Mouse (Mus musculus) adrenal gland, adult 2 months (tissue): ENCODE results near the gene Ptges3. TPM values are rescaled to one million over a fixed set of nuclear protein-coding genes. Genes with fewer than 3 reads are reported as not detected.
A peak's percentile ranks its signal among the peaks of the same experiment; 100 is the strongest.
"Not testable (repeated sequence)": the region's sequence is repeated elsewhere in the genome, so short reads cannot be mapped to it uniquely, and the experiment has no call there.

Source experiments
- DNase-seq: peaks from one replicate; pipeline ENCODE4 v3.0.0; 2021
- polyA plus RNA-seq: library from polyadenylated mRNA; depleted of rRNA; stranded (reverse); fragments of >200 nt; gene quantifications from 2 replicates; pipeline ENCODE4 v1.2.3, GENCODE M21; 2012
- total RNA-seq, 2 experiments: library from RNA; stranded (reverse); gene quantifications; 2 replicates each; pipeline ENCODE4 v1.2.3; 2021

Ptges3 gene
- total and polyA plus RNA-seq, 3 experiments = 124 to 195 (median 179) TPM

DNA sequence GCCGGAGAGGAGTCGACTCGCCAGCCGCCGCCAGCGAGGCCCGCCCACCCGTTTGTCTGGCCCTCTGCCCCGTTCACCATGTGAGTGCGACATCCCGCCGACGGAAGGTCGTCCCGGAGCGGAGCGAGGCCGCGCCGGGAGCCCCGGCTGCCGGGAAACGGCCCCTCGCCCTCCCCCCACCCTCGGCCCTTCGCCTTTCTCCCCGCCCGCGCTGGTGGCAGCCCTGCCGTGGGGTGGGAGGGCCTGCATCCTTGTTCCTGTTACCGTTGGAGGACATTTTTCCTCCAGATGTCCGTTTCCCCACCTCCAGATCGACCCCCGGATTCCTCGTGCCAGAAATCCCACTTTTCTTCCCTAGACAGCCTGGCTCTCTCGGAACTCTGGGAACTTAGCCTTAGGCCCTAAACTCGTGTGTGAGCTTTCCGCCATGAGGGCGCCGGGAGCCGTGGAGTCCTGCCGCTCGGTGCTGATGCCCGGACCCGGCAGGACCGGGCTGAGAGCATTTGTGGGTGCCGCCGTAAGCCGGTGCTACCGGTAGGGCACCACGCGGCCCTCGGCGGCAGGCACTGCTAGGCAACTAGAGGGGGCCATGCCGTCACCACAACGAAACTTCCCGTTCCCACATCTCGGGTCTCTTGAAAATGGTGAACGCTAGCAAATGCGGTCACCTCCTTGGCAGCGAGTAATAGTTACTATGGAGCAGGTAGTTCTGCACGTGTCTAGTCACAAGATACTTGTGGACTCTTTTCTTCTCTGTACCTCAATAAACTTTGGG is 640 bp downstream of the Ptges3 start:
- peak; percentile 74 for DNase-seq

DNA sequence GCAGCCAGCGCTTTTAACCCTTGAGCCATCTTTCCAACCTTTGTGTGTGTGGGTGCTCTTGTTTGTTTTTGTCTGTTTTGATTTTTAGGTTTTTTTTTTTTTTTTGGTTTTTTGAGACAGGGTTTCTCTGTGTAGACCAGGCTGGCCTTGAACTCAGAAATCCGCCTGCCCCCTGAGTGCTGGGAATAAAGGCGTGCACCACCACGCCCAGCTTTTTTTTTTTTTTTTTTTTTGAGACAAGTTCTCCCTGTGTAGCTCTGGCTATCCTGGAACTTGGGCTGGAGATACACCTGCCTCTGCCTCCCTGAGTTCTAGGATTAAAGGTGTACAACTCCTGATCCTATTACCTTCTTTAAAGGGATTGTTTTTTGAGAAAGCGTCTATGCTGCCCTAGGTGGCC is 2.4 kb downstream of the Ptges3 start:
- no peak for DNase-seq

DNA sequence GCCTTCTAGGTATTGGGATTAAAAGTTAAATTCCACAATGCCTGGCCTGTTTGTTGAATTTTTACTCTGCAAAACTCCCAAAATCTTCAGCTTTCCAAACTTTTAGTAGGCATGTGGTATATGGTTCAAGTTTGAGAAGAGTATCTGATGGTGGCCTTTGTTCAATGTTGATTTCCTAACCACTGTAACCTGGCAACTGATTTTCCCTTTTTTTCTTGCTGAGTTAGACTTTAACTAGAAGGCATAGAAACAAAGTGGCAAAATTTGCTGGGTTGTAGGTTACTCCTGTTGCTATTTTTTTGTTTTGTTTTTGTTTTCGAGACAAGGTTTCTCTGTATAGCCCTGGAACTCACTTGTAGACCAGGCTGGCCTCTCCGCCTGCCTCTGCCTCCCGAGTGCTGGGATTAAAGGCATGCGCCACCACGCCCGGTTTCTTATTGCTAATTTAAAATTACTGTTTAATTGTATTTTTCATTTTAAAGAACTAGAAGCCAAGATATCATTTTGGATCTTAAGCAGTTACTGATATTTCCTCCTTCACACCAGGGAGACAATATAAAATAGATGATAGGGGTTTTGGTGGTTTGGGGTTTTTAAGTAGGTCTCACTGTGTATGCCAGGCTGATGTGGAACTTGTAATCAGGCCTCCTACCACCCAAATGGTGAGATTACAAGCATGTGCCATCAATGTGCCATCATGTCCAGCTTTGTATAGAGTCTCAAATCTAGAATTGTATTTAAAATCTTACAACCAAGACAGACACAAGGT is 3.7 kb downstream of the Ptges3 start:
- DNase-seq = no peak

DNA sequence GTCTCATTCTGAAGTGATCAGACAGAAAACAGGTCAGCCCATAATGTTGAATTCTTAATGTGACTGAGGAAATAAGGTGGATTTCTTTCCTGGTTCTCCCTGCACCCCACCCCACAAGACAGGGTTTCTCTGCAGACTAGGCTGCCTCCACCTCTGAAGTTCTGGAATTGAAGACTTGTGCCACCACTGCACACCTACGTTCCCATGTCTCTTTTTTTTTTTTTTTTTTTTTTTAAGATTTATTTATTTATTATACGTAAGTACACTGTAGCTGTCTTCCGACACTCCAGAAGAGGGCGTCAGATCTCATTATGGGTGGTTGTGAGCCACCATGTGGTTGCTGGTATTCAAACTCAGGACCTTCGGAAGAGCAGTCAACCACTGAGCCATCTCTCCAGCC is 7.3 kb downstream of the Ptges3 start:
- DNase-seq = no peak

DNA sequence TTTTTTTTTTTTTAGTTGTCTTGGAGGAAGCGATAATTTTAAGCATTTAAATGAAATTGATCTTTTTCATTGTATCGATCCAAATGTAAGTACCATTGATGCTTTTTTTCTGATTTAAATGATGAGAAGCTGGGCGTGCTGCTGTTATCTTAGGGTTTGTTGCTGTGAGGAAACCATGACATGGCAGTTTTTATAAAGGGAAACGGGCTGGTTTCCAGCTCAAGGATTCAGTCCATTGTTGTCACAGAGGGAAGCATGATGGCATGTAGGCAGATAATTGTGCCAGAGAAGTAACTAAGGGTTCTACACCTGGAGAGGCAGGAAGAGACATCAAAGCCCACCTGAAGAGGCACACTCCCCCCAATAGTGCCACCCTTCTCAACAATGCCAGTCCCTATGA is 10.4 kb downstream of the Ptges3 start:
- DNase-seq = no peak

DNA sequence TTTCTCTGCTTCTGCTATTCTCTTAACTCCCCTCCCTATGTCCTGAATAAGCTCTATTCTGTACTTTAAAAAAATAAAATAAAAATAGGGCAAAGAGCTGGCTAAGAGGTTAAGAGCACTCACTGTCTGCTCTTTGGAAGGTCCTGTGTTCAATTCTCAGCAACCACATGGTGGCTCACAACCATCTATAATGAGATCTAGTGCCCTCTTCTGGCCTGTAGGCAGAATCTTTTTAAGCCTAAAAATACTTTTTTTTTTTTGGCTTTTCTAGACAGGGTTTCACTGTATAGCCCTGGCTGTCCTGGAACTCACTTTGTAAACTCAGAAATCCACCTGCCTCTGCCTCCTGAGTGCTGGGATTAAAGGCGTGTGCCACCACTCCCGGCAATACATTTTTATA is 11.7 kb downstream of the Ptges3 start:
- not testable (repeated sequence) for DNase-seq

DNA sequence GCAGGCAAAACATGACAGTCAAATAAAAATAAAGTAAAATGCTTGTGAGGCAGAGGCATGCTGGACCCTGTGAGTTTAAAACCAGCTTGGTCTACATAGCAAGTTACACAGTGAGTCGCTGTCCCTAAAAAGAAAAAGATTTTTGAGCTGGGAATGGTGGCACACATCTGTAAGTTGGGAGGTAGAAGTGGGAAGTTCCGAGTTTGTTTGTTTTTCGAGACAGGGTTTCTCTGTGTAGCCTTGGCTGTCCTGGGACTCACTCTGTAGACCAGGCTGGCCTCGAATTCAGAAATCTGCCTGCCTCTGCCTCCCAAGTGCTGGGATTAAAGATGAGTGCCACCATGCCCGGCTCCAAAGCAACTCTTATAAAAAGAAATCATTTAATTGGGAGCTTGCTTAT is 19.5 kb downstream of the Ptges3 start:
- DNase-seq = not testable (repeated sequence)

DNA sequence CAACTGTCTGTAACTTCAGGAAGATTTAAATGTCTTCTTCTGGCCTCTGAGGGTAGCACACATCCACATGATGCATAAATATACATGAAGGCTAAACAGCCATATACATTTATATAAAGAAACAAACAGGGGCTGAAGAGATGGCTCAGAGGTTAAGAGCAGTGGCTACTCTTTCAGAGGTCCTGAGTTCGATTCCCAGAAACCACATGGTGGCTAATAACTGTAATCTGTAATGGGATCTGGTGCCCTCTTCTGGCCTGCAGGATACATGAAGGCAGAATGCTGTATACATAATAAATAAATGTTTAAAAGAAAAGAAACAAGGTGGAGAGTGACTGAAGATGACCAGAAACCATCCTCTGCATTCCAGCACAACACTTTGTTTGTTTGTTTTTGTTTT is 21.7 kb downstream of the Ptges3 start:
- no peak for DNase-seq

DNA sequence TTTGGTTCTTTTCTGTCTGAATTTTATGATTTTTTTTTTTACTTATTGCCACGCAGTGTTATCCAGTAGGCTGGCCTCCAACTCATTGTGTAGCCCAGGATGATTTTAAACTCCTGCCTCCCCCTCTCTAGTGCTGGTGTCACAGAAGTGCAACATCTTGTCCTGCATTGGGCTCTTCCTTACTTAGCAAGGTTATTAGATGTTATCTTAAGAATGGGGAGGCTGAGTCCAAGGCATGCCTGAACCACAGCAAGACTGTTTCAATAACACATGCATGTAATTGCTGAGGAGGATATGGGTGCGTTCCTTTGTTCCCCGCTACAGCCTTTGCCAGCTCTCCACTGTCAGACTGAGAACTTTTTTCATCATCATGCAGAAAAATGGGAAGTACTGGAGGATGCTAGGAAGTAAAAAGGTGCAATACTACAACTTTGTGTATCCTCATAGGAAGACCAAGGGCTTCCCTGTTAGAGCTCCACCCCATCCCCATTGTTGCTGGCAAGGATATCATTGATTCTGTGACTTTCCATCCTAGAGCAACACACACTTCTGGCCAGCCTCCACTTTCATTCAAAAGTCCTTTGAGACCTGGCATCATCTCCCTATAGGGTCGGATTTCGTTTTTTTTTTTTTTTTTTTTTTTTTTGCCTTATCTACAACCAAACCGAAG is 23.2 kb downstream of the Ptges3 start:
- DNase-seq = no peak

DNA sequence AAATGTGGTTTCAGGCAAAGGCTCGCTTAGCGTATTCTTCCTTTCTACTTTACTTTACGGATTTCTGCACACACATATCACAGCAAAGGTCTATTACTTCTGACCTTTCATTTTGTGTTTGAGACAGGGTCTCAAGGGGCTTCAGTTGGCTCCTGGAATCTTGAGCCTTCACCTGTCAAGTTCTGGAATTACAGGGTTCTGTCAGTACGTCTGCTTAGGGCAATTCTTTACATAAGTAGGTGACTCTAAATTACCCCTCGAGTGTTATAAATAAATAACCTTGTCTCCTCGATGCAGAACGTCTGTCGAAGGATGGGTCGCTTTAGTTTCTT is 23.7 kb downstream of the Ptges3 start:
- DNase-seq = no peak

DNA sequence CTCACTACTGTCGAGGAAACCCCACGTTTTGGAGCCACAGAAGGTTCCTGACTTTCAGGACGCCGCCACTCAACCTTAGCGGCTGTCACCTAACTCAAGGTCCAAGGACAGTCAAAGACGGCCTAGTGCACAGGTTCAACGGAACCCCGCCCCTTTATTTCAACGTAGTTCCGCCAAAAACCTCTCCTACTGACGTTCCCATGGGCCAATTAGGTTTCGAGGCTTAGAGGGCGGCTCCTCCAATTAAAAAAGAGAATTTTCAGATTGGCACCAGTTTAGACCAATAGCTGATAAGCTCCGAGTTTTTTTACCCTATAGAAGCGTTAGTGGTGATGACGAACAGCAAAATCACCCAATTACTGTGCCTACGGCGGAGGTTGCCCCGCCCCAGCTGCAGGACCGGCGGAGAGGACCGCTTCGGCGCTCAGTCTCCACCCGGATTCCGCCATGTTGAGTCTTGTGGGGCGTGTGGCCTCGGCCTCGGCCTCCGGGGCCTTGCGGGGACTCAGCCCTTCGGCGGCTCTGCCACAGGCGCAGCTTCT is 24.2 kb downstream of the Ptges3 start, which contains the start of gene Atp5b:
Gene Atp5b (plus strand): TSS at position 394 of the 542 bp plus-strand sequence.
- peak; percentile 98 for DNase-seq

DNA sequence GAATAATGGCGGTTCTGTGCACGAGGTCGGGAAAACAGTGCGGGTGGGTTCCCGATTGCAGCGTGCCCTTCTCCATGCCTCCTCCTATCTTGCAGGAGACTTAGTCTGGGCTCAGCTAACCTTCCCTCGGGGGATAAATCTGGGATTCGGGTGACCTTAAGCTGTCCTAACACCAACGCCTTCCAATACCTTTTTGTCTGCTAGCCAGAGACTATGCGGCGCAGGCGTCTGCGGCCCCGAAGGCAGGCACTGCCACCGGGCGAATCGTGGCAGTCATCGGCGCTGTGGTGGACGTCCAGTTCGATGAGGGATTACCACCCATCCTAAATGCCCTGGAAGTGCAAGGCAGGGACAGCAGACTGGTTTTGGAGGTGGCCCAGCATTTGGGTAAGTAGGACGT is 24.9 kb downstream of the Ptges3 start:
- DNase-seq = no peak

DNA sequence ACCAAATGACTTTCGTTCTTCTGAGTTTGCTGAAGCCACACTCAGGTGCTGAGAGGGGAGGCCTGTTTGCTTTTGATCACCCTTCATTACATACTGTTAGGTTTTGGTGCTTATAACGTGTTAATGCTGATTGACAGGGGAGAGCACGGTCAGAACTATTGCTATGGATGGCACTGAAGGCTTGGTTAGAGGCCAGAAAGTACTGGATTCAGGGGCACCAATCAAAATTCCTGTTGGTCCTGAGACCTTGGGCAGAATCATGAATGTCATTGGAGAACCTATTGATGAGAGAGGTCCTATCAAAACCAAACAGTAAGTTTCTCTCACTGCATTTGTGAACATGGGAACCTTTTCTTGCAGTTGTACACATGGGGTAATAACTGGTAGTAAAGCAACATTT is 25.4 kb downstream of the Ptges3 start:
- DNase-seq = no peak

DNA sequence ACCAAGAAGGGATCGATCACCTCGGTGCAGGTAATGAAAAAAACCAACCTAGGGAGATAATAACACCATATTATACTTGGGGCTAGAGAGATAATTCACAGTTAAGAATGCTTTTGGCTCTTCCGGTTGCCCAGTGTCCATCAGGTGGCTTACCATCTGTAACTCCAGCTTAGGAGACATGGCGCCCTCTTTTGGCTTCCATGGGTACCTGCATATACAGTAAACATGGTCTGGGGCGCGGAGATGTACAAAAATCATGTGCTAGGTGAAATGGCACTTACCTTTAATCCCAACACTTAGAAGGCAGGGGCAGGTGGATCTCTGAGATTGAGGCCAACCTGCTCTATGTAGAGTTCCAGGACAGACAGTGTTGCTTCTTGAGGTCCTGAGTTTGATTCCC is 27.6 kb downstream of the Ptges3 start:
- no peak for DNase-seq

DNA sequence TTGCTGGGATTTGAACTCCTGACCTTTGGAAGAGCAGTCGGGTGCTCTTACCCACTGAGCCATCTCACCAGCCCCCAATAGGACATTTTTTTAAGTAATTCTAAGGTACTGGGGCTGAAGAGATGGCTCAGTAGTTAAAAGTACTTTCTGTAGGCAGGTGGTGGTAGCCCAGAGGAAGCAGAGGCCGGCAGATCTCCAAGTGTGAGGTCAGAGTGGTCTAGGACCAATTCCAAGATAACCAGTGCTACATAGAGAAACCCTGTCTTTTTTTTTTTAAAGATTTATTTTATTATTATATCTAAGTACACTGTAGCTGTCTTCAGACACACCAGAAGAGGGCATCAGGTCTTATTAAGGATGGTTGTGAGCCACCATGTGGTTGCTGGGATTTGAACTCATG is 28.5 kb downstream of the Ptges3 start:
- not testable (repeated sequence) for DNase-seq

DNA sequence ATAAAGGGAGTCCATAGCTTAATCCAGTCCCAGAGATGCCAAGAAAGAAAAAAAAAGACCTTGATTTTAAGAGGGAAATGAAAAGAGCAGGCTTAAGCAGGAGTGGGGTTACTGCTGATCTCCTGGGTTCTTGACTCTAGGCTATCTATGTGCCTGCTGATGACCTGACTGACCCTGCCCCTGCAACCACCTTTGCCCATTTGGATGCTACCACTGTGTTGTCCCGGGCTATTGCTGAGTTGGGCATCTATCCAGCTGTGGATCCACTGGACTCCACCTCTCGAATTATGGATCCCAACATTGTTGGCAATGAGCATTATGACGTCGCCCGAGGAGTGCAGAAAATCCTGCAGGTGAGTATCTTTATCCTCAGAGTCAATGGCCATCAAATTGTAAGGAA is 29.4 kb downstream of the Ptges3 start:
- DNase-seq = peak; percentile 28

DNA sequence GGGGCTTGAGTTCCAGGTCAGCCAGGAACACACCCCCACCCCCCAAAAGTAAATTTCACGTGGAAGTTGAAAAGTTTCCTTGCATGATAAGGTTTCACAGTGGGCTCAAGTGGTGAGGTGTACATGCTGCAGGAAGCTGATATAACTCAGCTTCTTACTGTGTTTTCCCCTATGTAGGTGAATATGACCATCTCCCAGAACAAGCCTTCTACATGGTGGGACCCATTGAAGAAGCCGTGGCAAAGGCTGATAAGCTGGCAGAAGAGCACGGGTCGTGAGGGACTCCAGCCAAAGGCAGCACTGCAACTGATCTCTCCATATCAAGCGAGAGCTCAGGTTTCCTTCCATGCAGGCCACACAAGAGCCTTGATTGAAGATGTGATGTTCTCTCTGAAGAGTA is 31.1 kb downstream of the Ptges3 start:
- no peak for DNase-seq

DNA sequence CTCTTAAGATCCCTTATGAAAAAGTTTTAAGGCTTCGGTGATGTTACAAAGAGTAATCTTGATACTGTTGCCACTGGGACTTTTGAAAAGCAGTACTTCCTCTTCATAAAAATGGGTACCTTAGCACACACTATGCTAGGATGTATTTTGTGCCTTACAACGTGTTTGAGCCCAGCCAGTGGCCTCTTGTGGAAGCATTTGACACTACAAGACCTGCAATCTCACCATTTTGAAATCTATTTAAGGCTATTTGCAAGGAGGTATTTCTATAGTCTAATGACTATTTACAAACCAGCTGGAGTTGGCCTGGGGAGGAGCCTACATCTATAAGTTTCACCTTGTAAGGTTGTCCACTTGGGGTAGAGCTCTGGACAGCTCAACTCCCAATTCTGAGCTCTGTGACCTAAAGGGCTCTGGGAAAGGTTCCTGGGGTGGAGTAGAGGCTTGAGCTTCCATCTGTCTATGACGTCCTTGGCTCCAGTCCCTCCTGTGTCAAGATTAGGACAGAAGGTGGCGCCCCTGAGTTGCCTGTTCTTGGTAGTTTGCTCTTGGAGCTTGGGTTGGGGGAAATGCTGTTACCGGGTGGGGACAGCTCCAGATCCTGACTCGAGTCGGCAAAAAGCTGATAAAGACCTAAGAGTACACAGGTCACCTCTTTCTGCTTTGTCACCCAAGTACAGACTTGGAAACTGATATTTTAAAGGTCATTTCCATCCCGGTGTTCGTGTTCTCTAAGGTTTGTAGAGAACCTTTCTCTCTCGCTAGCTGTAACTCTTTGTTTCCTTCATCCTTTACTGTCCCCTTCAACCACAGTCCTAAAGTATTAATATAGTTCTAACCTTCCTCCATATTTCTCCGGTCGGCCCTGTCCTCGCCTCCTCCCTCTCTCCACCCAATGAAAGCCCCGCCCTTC is 32.2 kb downstream of the Ptges3 start:
- peak; percentile 91 for DNase-seq

DNA sequence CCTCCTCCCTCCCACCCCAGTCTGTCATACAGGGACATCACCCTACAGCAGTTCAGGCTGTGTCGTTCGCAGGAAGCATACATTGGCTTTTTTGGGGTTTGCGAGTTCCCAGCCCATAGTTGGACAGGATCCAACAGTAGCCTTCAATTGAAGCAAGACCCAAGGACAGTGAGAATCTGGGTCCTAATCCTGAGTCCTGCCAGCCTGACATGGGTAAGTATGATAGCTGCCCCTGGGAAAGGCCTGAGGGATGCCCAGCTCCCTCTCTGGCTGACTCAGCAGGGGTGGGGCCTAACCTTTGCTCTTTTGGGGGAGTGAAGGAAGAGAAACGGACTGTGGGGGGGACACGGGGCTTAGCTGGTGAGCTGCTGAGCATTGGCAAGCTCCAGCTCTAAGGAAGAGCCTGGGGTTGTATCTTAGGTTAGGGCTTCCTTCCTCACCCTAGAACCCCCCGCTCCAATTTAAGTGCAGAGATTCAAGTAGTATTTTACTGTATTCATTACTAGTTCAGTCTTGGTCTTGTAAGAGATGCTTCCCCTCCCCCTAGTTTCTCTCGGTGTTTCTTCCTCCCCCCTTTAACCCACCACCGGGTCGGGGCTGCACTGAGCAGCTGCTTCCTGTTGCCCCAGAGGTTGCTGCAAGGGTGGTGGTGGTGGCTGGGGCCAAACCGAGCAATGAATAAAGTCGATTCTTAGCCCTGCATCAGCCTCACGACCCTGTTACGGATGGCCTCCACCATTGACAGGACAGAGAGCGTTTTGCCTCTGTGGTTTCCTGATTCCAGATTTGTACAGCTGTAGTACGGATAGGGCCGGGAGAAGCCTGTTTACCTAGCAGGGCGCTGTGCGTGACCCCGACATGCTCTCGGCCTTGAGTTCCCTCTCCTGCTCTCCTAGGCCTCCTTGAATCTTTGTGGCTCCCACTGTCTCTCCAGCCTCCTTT is 33.1 kb downstream of the Ptges3 start, which contains the start of gene Baz2a:
Gene Baz2a (plus strand): TSS at position 14 of the 942 bp plus-strand sequence.
- peak; percentile 90 for DNase-seq
